Mouse (Mus musculus): ENCODE measurements around the gene Ccer1.

- TF ChIP-seq CTCF (IDR thresholded peaks at IDR 0.05; ENCODE audit: extremely low read depth, insufficient read length, insufficient replicate concordance, low read depth, low read length): no peak
- TF ChIP-seq POLR2A (IDR thresholded peaks at IDR 0.05; ENCODE audit: low read depth, low read length): no peak
Observed at GRCm38 (mm10) chr10:97689425-97689824, 3.4 kb upstream of the Ccer1 start.

Measured in small intestine, adult 2 months (tissue).